27 mouse cellular contexts compared by ENCODE assay signal in the genomic region with DNA sequence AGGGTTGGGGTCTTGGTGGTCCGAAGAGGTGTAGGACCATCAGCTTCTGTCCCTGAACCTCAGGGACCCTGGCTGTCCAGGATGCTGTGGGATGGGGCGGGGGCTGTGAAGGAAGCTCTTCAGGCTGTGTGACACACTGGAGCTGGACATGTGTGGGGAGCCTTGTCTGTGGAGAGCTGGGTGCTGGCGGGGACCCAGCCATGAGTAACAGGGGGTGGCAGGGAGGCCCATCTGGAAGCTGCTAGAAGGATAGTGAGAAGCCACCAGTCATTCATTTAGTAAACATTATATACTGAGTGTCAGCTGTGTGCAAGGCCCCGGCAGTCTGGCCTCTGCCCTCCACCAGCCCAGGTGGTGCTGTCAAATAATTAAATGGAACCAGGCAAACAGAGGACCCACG. TPM values are rescaled to one million over a fixed set of nuclear protein-coding genes. Genes with fewer than 3 reads are reported as not detected.
DNase-seq lines count a peak whose midpoint lies in the region; TF ChIP-seq lines count a peak whose summit lies in the region.
"Had no signal": no experiment of that assay in that cellular context is flagged by ENCODE, and none has a peak within 500 bp of the region (broad histone marks: within the 10 kb centered on the region; RNA-seq: fewer than 3 reads in every experiment).

No protein-coding gene starts in this region.

- peak; percentile 62 to 71 for DNase-seq in frontal cortex, postnatal 36 days (ENCODE audit: low spot score in 2 of 2)
- no peak for DNase-seq in frontal cortex, postnatal 14 days (ENCODE audit: low spot score in 2 of 2)
- peak; percentile 63 to 75 for DNase-seq in left cerebral cortex, adult 18-20 months (ENCODE audit: low spot score in 2 of 2)
- no peak for DNase-seq in left cerebral cortex, postnatal 4 days
- DNase-seq in right cerebral cortex, postnatal 25 days: peak; percentile 61
- no peak for DNase-seq in gastrocnemius, postnatal 14 days
- DNase-seq: adrenal gland, postnatal 14 days; cerebellum, adult 11-12 months; cerebellum, adult 9-11 months; forebrain, postnatal 0 days; gastrocnemius, adult 2 months; heart, adult 2 months; heart, postnatal 4 days; kidney, adult 11 months; kidney, postnatal 25 days; lung, embryonic 14.5 days; lung, postnatal 14 days; spleen, adult 18-20 months; thymus, postnatal 14 days had no signal

- TF ChIP-seq CTCF in E14TG2a.4 (conservative IDR thresholded peaks at IDR 0.05; ENCODE audit: low read length): no peak

- H3K27me3 ChIP-seq in E14TG2a.4 (ENCODE audit: insufficient read depth, low read length): peaks cover 17% of the 10 kb centered on the region
- H3K27me3 ChIP-seq: hindbrain, embryonic 15.5 days; midbrain, embryonic 15.5 days had no signal

- no peaks in the 10 kb centered on the region for H3K36me3 ChIP-seq in E14TG2a.4 (ENCODE audit: insufficient read depth, low read length)
- H3K36me3 ChIP-seq: heart, embryonic 12.5 days; hindbrain, embryonic 15.5 days; kidney, embryonic 15.5 days; liver, embryonic 15.5 days; midbrain, embryonic 15.5 days had no signal

- H3K9me3 ChIP-seq in E14TG2a.4 (ENCODE audit: low read length): no peaks in the 10 kb centered on the region
- H3K9me3 ChIP-seq: heart, embryonic 12.5 days; hindbrain, embryonic 15.5 days; kidney, embryonic 15.5 days; liver, embryonic 15.5 days; midbrain, embryonic 15.5 days had no signal

- intact Hi-C loops in left cerebral cortex, postnatal 4 days (cut with DNase I): no loop called here
- intact Hi-C loops in gastrocnemius, postnatal 14 days (cut with DNase I; ENCODE audit: low total_unique reads): no loop called here

- H3K4me1 ChIP-seq in E14TG2a.4 (replicated peaks; ENCODE audit: low read depth, low read length): peaks cover 78% of the 10 kb centered on the region
- H3K4me1 ChIP-seq: heart, embryonic 12.5 days; kidney, embryonic 15.5 days; liver, embryonic 15.5 days; midbrain, embryonic 15.5 days had no signal

- peak overlapping the region; percentile 30 for H3K4me3 ChIP-seq in E14TG2a.4 (replicated peaks; ENCODE audit: low read length)
- H3K4me3 ChIP-seq: erythroblast, embryonic 14.5 days; gastrocnemius, adult 2 months; heart, adult 2 months; heart, embryonic 12.5 days; hindbrain, embryonic 15.5 days; kidney, embryonic 15.5 days; layer of hippocampus, adult 2 months; liver, embryonic 15.5 days; midbrain, embryonic 15.5 days had no signal

RNA-seq across cellular contexts. Expression of gene Dlgap4, which starts 34.5 kb away (rescaled TPM):
- 100 to 1,000 TPM; 215 to 219 TPM for total RNA-seq in left cerebral cortex, adult 18-20 months (2021)
- 100 to 1,000 TPM; 306 to 315 TPM for total RNA-seq in left cerebral cortex, postnatal 4 days (2021)
- 10 to 100 TPM; 54.6 to 77.3 TPM for total RNA-seq in gastrocnemius, postnatal 14 days (2021)

Comparison
In these comparisons a context has a peak if more than half of its experiments do, and no peak if none do; other contexts are left out.
1. DNase-seq: peak in frontal cortex, postnatal 36 days (2 of 2), left cerebral cortex, adult 18-20 months (2 of 2) and right cerebral cortex, postnatal 25 days (single experiment); none in frontal cortex, postnatal 14 days (0 of 2), left cerebral cortex, postnatal 4 days (single experiment) and gastrocnemius, postnatal 14 days (single experiment).